Mouse (Mus musculus) ES-E14 (cell line): ENCODE measurements around the gene Rhox8. TPM values are rescaled to one million over a fixed set of nuclear protein-coding genes. Genes with fewer than 3 reads are reported as not detected.
"Not testable (repeated sequence)": the region's sequence is repeated elsewhere in the genome, so short reads cannot be mapped to it uniquely, and the experiment has no call there.

Experiments used
- DNase-seq: peaks from one replicate; pipeline ENCODE4 v3.0.0-alpha.2; 2013; ENCODE audit warnings: low read depth, low spot score
- H3K27ac ChIP-seq: 2 replicates; pipeline ENCODE4 v1.5.1; 2012; ENCODE audit warnings: low read depth, mild to moderate bottlenecking, low read length, moderate library complexity, mixed read lengths; ENCODE audit not compliant: poor library complexity, insufficient read depth, severe bottlenecking
- H3K36me3 ChIP-seq: 2 replicates; pipeline ENCODE4 v1.6.1; 2012; ENCODE audit warnings: mild to moderate bottlenecking, low read length, moderate library complexity, mixed read lengths; ENCODE audit not compliant: control insufficient read depth, poor library complexity, insufficient read depth, severe bottlenecking
- H3K4me1 ChIP-seq, 2 experiments: fragments of 150-350 bp in 1 of 2; sonication (generic) in 1 of 2; 2 replicates each; pipeline ENCODE4 v1.6.1; 2012; ENCODE audit warnings: low read length in 2 of 2, mild to moderate bottlenecking in 1 of 2, mixed read lengths in 1 of 2; ENCODE audit not compliant: control insufficient read depth in 2 of 2, insufficient read depth in 2 of 2, poor library complexity in 1 of 2
- H3K4me3 ChIP-seq, 2 experiments: fragments of 150-350 bp in 1 of 2; sonication (generic) in 1 of 2; 2 replicates each; pipeline ENCODE4 v1.5.1; 2012; ENCODE audit warnings: low read length in 2 of 2, low read depth in 1 of 2, mild to moderate bottlenecking in 1 of 2, mixed read lengths in 1 of 2; ENCODE audit not compliant: insufficient read depth in 1 of 2, poor library complexity in 1 of 2, severe bottlenecking in 1 of 2
- H3K9ac ChIP-seq: 2 replicates; pipeline ENCODE4 v1.6.1; 2012; ENCODE audit warnings: low read depth, mild to moderate bottlenecking, low read length, mixed read lengths; ENCODE audit not compliant: poor library complexity, insufficient read depth, severe bottlenecking
- H3K9me3 ChIP-seq: fragments of 150-350 bp; sonication (generic); 2 replicates; pipeline ENCODE4 v1.6.1; 2012; ENCODE audit warnings: low read depth, mild to moderate bottlenecking, low read length; ENCODE audit not compliant: control insufficient read depth, insufficient read depth
- CHD2 ChIP-seq: IDR thresholded peaks from 2 replicates; pipeline ENCODE4 v1.6.1; 2014; ENCODE audit warnings: mild to moderate bottlenecking, low read depth, low read length, inconsistent platforms
- HCFC1 ChIP-seq: IDR thresholded peaks from 2 replicates; pipeline ENCODE4 v1.6.1; 2012; ENCODE audit warnings: low read length, inconsistent platforms, borderline replicate concordance; ENCODE audit not compliant: insufficient read depth
- MAFK ChIP-seq: IDR thresholded peaks from 2 replicates; pipeline ENCODE4 v1.6.1; 2014; ENCODE audit warnings: mild to moderate bottlenecking, low read depth, low read length, inconsistent platforms; ENCODE audit not compliant: insufficient read depth
- ZC3H11A ChIP-seq: IDR thresholded peaks from 2 replicates; pipeline ENCODE4 v1.6.1; 2012; ENCODE audit warnings: low read depth, mild to moderate bottlenecking, inconsistent platforms, low read length, borderline replicate concordance
- ZNF384 ChIP-seq: IDR thresholded peaks from 2 replicates; pipeline ENCODE4 v1.6.1; 2012; ENCODE audit warnings: low read depth, low read length, inconsistent platforms
- in situ Hi-C, 2 experiments: fragments of 600-800 bp; cut with MboI; formaldehyde crosslinking; loops; one replicate each; pipeline ENCODE4 v1.15.1; 2025; ENCODE audit warnings: low sequenced_read_pairs in 2 of 2, inconsistent platforms in 1 of 2; ENCODE audit not compliant: unreplicated experiment in 2 of 2
- total RNA-seq: library from RNA; depleted of rRNA; stranded (reverse); fragments of 300-350 nt; gene quantifications from 2 replicates; pipeline ENCODE4 v1.2.3, GENCODE M21; 2012; rRNA removed

Rhox8 gene
- total RNA-seq = not detected in 2 replicates

GRCm38 (mm10) chrX:37878844-37879243 lies at the start of gene Rhox8:
Rhox8 (minus strand) TSS chrX:37878944.
- no peaks in the 10 kb centered on the region for H3K36me3 ChIP-seq
- no peak within 1 kb of the TSS for H3K4me3 ChIP-seq
- in situ Hi-C loops = no loop called here
- TF ChIP-seq ZC3H11A = no peak
- TF ChIP-seq ZNF384 = no peak
- no peak for TF ChIP-seq HCFC1
- H3K27ac ChIP-seq = no peak within 1 kb of the TSS
- DNase-seq = no peak
- H3K9ac ChIP-seq = no peak within 1 kb of the TSS
- no peaks in the 10 kb centered on the region for H3K4me1 ChIP-seq
- H3K9me3 ChIP-seq = no peaks in the 10 kb centered on the region

- Histone ChIP-seq H3K9me3 (no peaks in the 10 kb centered on the region), H3K9ac (no peak overlapping the region), H3K36me3 (no peaks in the 10 kb centered on the region), H3K27ac (no peak overlapping the region), H3K4me1 (no peaks in the 10 kb centered on the region), H3K4me3 (no peak overlapping the region)
- TF ChIP-seq CHD2 (no peak), HCFC1 (no peak), ZC3H11A (no peak), ZNF384 (no peak), MAFK (no peak)
- in situ Hi-C loops = no loop called here
- no peak for DNase-seq
These were observed 37.6 kb upstream of the Rhox8 start for GRCm38 (mm10) chrX:37916311-37916710.

GRCm38 (mm10) chrX:37908581-37908980 lies 29.8 kb upstream of the Rhox8 start:
- Histone ChIP-seq H3K4me1 (no peaks in the 10 kb centered on the region), H3K9me3 (no peaks in the 10 kb centered on the region), H3K27ac (no peak overlapping the region), H3K9ac (no peak overlapping the region), H3K36me3 (no peaks in the 10 kb centered on the region), H3K4me3 (no peak overlapping the region)
- in situ Hi-C loops = no loop called here
- TF ChIP-seq ZNF384 (no peak), HCFC1 (no peak), CHD2 (no peak), MAFK (no peak), ZC3H11A (no peak)
- no peak for DNase-seq

GRCm38 (mm10) chrX:37903727-37904126 lies 25.0 kb upstream of the Rhox8 start:
- Histone ChIP-seq H3K36me3 (no peaks in the 10 kb centered on the region), H3K4me1 (no peaks in the 10 kb centered on the region), H3K9me3 (no peaks in the 10 kb centered on the region), H3K4me3 (no peak overlapping the region), H3K27ac (no peak overlapping the region), H3K9ac (no peak overlapping the region)
- TF ChIP-seq MAFK (no peak), ZNF384 (no peak)
- in situ Hi-C loops = no loop called here
- DNase-seq = no peak

GRCm38 (mm10) chrX:37901670-37902069 lies 22.9 kb upstream of the Rhox8 start, which contains the start of gene Rhox9:
Rhox9 (minus strand) TSS chrX:37901770.
- H3K9ac ChIP-seq, in situ Hi-C loops, DNase-seq, H3K9me3 ChIP-seq, H3K36me3 ChIP-seq, H3K4me1 ChIP-seq, H3K27ac ChIP-seq: not testable (repeated sequence)
- H3K4me3 ChIP-seq = peak within 1 kb of the TSS in 1 of 2 experiments; percentile 14; a peak in 1 of 4 replicates

GRCm38 (mm10) chrX:37897132-37897531 lies 18.4 kb upstream of the Rhox8 start, which contains the start of gene Rhox7b:
Rhox7b (minus strand) TSS chrX:37897232.
- H3K27ac ChIP-seq, H3K9ac ChIP-seq, in situ Hi-C loops, H3K4me3 ChIP-seq, DNase-seq, H3K36me3 ChIP-seq, H3K9me3 ChIP-seq, H3K4me1 ChIP-seq: not testable (repeated sequence)
